Mouse (Mus musculus) liver, adult 2 months (tissue): ENCODE data around the gene Epha6.

Experiments
- CTCF ChIP-seq: fragments of 200-500 bp; IDR thresholded peaks from 2 replicates; pipeline ENCODE4 v1.5.1; 2011; ENCODE audit warnings: low read depth, low read length, control low read depth
- POLR2A ChIP-seq: fragments of 200-500 bp; IDR thresholded peaks from 2 replicates; pipeline ENCODE4 v1.6.1; 2011; ENCODE audit warnings: low read length, control low read depth; ENCODE audit not compliant: insufficient read depth; ENCODE audit errors: extremely low read depth

- no peak for TF ChIP-seq POLR2A
- TF ChIP-seq CTCF, result no peak
Measured at GRCm38 (mm10) chr16:60239356-60240190, 365.8 kb downstream of the Epha6 start.
